Mouse (Mus musculus): ENCODE results near the gene Itgax. TPM values are rescaled to one million over a fixed set of nuclear protein-coding genes. Genes with fewer than 3 reads are reported as not detected.

The Itgax gene
- polyA plus RNA-seq, 1 experiment = 1.9 TPM

GRCm38 (mm10) chr7:128164001-128164400, 34.7 kb downstream of the Itgax start:
- no peak overlapping the region for H3K27ac ChIP-seq (ENCODE audit: insufficient read depth, low read depth, low read length)
- TF ChIP-seq POLR2A (IDR thresholded peaks at IDR 0.05; ENCODE audit: low read depth, low read length) = no peak
- TF ChIP-seq CTCF (conservative IDR thresholded peaks at IDR 0.05; ENCODE audit: insufficient read depth, insufficient read length, low read depth, low read length) = no peak
- no peaks in the 10 kb centered on the region for H3K4me1 ChIP-seq (ENCODE audit: control insufficient read depth, insufficient read depth, low read length)
- no peaks in the 10 kb centered on the region for H3K36me3 ChIP-seq (ENCODE audit: control insufficient read depth, insufficient read depth, low read length)
- no peak for DNase-seq
- no peaks in the 10 kb centered on the region for H3K27me3 ChIP-seq (replicated peaks; ENCODE audit: control insufficient read depth, insufficient read depth, low read length)
- no peak overlapping the region for H3K4me3 ChIP-seq (ENCODE audit: insufficient read depth, low read depth, low read length)
- WGBS = 97% methylated on average over 4 of the region's 4 CpGs

DNA sequence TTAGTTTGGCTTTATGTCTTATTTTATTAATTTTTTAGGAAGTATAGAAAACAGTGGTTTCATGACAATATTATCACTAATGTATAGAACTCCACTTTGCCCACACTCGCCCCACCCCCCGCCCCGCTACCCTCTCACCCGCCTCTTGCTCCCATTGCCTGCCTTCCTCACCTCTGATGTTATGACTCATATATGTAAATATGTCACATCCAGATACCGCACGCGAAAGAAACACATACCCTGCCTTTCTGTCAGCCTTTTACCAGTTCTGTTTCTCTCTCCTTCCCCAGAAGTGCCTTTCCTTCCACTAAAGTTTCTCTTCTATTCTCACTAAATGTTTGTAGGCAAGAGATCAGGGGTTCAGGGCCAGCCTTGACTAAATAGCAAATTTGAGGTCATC, 37.0 kb downstream of the Itgax start:
- Histone ChIP-seq H3K36me3 (ENCODE audit: control insufficient read depth, insufficient read depth, low read length) (no peaks in the 10 kb centered on the region), H3K4me3 (ENCODE audit: insufficient read depth, low read depth, low read length) (no peak overlapping the region), H3K27me3 (replicated peaks; ENCODE audit: control insufficient read depth, insufficient read depth, low read length) (no peaks in the 10 kb centered on the region), H3K27ac (ENCODE audit: insufficient read depth, low read depth, low read length) (no peak overlapping the region), H3K4me1 (ENCODE audit: control insufficient read depth, insufficient read depth, low read length) (no peaks in the 10 kb centered on the region)
- no peak for TF ChIP-seq POLR2A (IDR thresholded peaks at IDR 0.05; ENCODE audit: low read depth, low read length)
- TF ChIP-seq CTCF (conservative IDR thresholded peaks at IDR 0.05; ENCODE audit: insufficient read depth, insufficient read length, low read depth, low read length) = no peak
- no peak for DNase-seq
- 94% methylated on average over 7 of the region's 7 CpGs for WGBS

DNA sequence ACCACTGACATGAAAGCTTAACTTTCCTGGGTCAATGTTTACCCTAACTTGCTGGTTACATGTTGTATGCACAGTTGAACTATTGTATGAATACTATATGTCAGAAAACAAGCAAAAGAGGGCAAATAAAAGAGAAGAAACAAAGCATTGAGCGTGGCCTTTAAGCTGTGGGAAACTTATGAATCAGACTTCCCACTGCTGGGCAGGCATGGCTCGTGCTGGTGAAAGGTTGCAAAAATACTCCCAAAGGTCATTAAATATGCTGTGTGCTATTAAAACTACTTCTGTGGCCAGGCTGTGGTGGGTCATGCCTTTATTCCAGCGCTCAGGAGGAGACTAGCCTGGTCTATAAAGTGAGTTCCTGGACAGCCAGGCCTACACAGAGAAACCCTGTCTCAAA, 40.6 kb downstream of the Itgax start:
- Histone ChIP-seq H3K4me3 (ENCODE audit: insufficient read depth, low read depth, low read length) (no peak overlapping the region), H3K27me3 (replicated peaks; ENCODE audit: control insufficient read depth, insufficient read depth, low read length) (no peaks in the 10 kb centered on the region), H3K36me3 (ENCODE audit: control insufficient read depth, insufficient read depth, low read length) (no peaks in the 10 kb centered on the region), H3K4me1 (ENCODE audit: control insufficient read depth, insufficient read depth, low read length) (no peaks in the 10 kb centered on the region), H3K27ac (ENCODE audit: insufficient read depth, low read depth, low read length) (no peak overlapping the region)
- DNase-seq = no peak
- WGBS = 79% methylated on average over 3 of the region's 3 CpGs
- TF ChIP-seq CTCF (conservative IDR thresholded peaks at IDR 0.05; ENCODE audit: insufficient read depth, insufficient read length, low read depth, low read length) = no peak
- no peak for TF ChIP-seq POLR2A (IDR thresholded peaks at IDR 0.05; ENCODE audit: low read depth, low read length)

- H3K27me3 ChIP-seq (replicated peaks; ENCODE audit: control insufficient read depth, insufficient read depth, low read length) = no peaks in the 10 kb centered on the region
- H3K36me3 ChIP-seq (ENCODE audit: control insufficient read depth, insufficient read depth, low read length) = no peaks in the 10 kb centered on the region
- no peak overlapping the region for H3K4me3 ChIP-seq (ENCODE audit: insufficient read depth, low read depth, low read length)
- no peak for DNase-seq
- H3K4me1 ChIP-seq (ENCODE audit: control insufficient read depth, insufficient read depth, low read length) = no peaks in the 10 kb centered on the region
- no peak overlapping the region for H3K27ac ChIP-seq (ENCODE audit: insufficient read depth, low read depth, low read length)
- TF ChIP-seq CTCF (conservative IDR thresholded peaks at IDR 0.05; ENCODE audit: insufficient read depth, insufficient read length, low read depth, low read length) = no peak
- no peak for TF ChIP-seq POLR2A (IDR thresholded peaks at IDR 0.05; ENCODE audit: low read depth, low read length)
- WGBS = 56% methylated on average over 2 of the region's 2 CpGs
Measured at GRCm38 (mm10) chr7:128178385-128178784, 49.0 kb downstream of the Itgax start.

GRCm38 (mm10) chr7:128180126-128180525, 50.8 kb downstream of the Itgax start:
- H3K27ac ChIP-seq (ENCODE audit: insufficient read depth, low read depth, low read length) = no peak overlapping the region
- TF ChIP-seq POLR2A (IDR thresholded peaks at IDR 0.05; ENCODE audit: low read depth, low read length) = no peak
- TF ChIP-seq CTCF (conservative IDR thresholded peaks at IDR 0.05; ENCODE audit: insufficient read depth, insufficient read length, low read depth, low read length) = no peak
- 68% methylated on average over 7 of the region's 7 CpGs for WGBS
- H3K36me3 ChIP-seq (ENCODE audit: control insufficient read depth, insufficient read depth, low read length) = no peaks in the 10 kb centered on the region
- no peaks in the 10 kb centered on the region for H3K4me1 ChIP-seq (ENCODE audit: control insufficient read depth, insufficient read depth, low read length)
- H3K4me3 ChIP-seq (ENCODE audit: insufficient read depth, low read depth, low read length) = no peak overlapping the region
- H3K27me3 ChIP-seq (replicated peaks; ENCODE audit: control insufficient read depth, insufficient read depth, low read length) = no peaks in the 10 kb centered on the region
- DNase-seq = no peak

GRCm38 (mm10) chr7:128180546-128180945, 51.2 kb downstream of the Itgax start:
- no peaks in the 10 kb centered on the region for H3K4me1 ChIP-seq (ENCODE audit: control insufficient read depth, insufficient read depth, low read length)
- H3K36me3 ChIP-seq (ENCODE audit: control insufficient read depth, insufficient read depth, low read length) = no peaks in the 10 kb centered on the region
- no peak for DNase-seq
- no peak overlapping the region for H3K27ac ChIP-seq (ENCODE audit: insufficient read depth, low read depth, low read length)
- no peak for TF ChIP-seq POLR2A (IDR thresholded peaks at IDR 0.05; ENCODE audit: low read depth, low read length)
- TF ChIP-seq CTCF (conservative IDR thresholded peaks at IDR 0.05; ENCODE audit: insufficient read depth, insufficient read length, low read depth, low read length) = no peak
- no peak overlapping the region for H3K4me3 ChIP-seq (ENCODE audit: insufficient read depth, low read depth, low read length)
- H3K27me3 ChIP-seq (replicated peaks; ENCODE audit: control insufficient read depth, insufficient read depth, low read length) = no peaks in the 10 kb centered on the region
- WGBS = 73% methylated on average over 6 of the region's 6 CpGs

GRCm38 (mm10) chr7:128181691-128182090, 52.3 kb downstream of the Itgax start:
- Histone ChIP-seq H3K27ac (ENCODE audit: insufficient read depth, low read depth, low read length) (no peak overlapping the region), H3K27me3 (replicated peaks; ENCODE audit: control insufficient read depth, insufficient read depth, low read length) (no peaks in the 10 kb centered on the region), H3K36me3 (ENCODE audit: control insufficient read depth, insufficient read depth, low read length) (no peaks in the 10 kb centered on the region), H3K4me3 (ENCODE audit: insufficient read depth, low read depth, low read length) (no peak overlapping the region), H3K4me1 (ENCODE audit: control insufficient read depth, insufficient read depth, low read length) (no peaks in the 10 kb centered on the region)
- DNase-seq = no peak
- WGBS = 83% methylated on average over 10 of the region's 10 CpGs
- TF ChIP-seq POLR2A (IDR thresholded peaks at IDR 0.05; ENCODE audit: low read depth, low read length) = no peak
- no peak for TF ChIP-seq CTCF (conservative IDR thresholded peaks at IDR 0.05; ENCODE audit: insufficient read depth, insufficient read length, low read depth, low read length)

Other genes starting within 250 kb of the Itgax start
- gene Prss53, start 238.6 kb upstream of the Itgax start, polyA plus RNA-seq (2012; rRNA removed) = 5.1 and 7.5 TPM in 2 replicates
- not detected in 2 replicates for gene Gm21974, start 234.1 kb upstream of the Itgax start, polyA plus RNA-seq (2012; rRNA removed)
- gene Vkorc1, start 233.9 kb upstream of the Itgax start, polyA plus RNA-seq (2012; rRNA removed) = 289 and 293 TPM in 2 replicates
- gene Bckdk, start 225.5 kb upstream of the Itgax start, polyA plus RNA-seq (2012; rRNA removed) = 148 and 163 TPM in 2 replicates
- 11.8 and 12.2 TPM in 2 replicates for gene Kat8, start 217.0 kb upstream of the Itgax start, polyA plus RNA-seq (2012; rRNA removed)
- gene Prss8, start 199.4 kb upstream of the Itgax start, polyA plus RNA-seq (2012; rRNA removed) = 745 and 858 TPM in 2 replicates
- 21.9 and 28.4 TPM in 2 replicates for gene Prss36, start 182.8 kb upstream of the Itgax start, polyA plus RNA-seq (2012; rRNA removed)
- 183 and 196 TPM in 2 replicates for gene Fus, start 162.1 kb upstream of the Itgax start, polyA plus RNA-seq (2012; rRNA removed)
- gene Pycard, start 135.7 kb upstream of the Itgax start, polyA plus RNA-seq (2012; rRNA removed) = 52.8 and 60.0 TPM in 2 replicates
- 0.29 and 2.8 TPM in 2 replicates for gene Trim72, start 125.6 kb upstream of the Itgax start, polyA plus RNA-seq (2012; rRNA removed)
- 2.4 and 7.0 TPM in 2 replicates for gene Itgam, start 66.9 kb upstream of the Itgax start, polyA plus RNA-seq (2012; rRNA removed)
- gene Gm49368, start 66.9 kb upstream of the Itgax start, polyA plus RNA-seq (2012; rRNA removed) = not detected in 2 replicates
- 0.05 and 0.08 TPM in 2 replicates for gene Itgad, start 24.8 kb downstream of the Itgax start, polyA plus RNA-seq (2012; rRNA removed)
- 13.4 and 77.1 TPM in 2 replicates for gene Cox6a2, start 76.8 kb downstream of the Itgax start, polyA plus RNA-seq (2012; rRNA removed)
- gene Armc5, start 107.8 kb downstream of the Itgax start, polyA plus RNA-seq (2012; rRNA removed) = 27.9 and 35.1 TPM in 2 replicates
- 3.1 and 3.2 TPM in 2 replicates for gene 9130023H24Rik, start 108.5 kb downstream of the Itgax start, polyA plus RNA-seq (2012; rRNA removed)
- 15.1 and 16.1 TPM in 2 replicates for gene Tgfb1i1, start 117.3 kb downstream of the Itgax start, polyA plus RNA-seq (2012; rRNA removed)
- gene Slc5a2, start 136.1 kb downstream of the Itgax start, polyA plus RNA-seq (2012; rRNA removed) = 1,002 and 1,068 TPM in 2 replicates
- 29.4 and 37.8 TPM in 2 replicates for gene BC017158, start 168.6 kb downstream of the Itgax start, polyA plus RNA-seq (2012; rRNA removed)

All from kidney, adult 2 months (tissue).